Comparison of ENCODE assay signal across 11 mouse cellular contexts in the genomic region with DNA sequence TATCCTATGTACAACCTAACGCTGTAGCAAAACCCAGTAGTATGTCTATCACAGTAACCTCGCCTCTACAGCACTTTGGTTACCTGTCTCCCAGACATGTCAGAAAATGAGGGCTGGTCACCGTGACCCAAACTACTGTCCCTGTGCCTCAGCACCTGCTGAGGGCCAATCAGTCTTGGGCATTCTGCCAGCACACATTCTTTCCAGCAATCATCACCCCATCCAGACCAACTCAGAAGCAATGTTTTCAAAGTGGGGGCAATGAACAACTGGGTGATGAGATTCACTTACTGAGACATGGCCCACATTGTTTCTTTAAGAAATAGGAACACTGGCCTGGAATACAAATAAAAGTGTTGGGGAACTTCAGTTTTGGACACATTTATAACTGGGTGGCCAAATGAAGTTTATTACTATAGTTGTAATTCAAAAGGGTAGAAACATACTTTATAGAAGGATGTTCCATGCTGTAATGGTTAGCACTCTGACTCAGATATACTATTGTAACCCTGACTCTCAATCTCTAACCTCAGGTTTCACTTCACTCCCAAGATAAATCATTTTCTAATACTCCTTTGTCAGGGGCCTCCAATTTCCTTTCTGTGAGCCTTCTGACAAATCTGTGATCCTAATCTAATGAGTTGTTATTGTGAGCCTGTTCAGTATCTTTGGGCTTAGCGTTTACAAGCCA. TPM values are rescaled to one million over a fixed set of nuclear protein-coding genes. Genes with fewer than 3 reads are reported as not detected.
A peak's percentile ranks its signal among the peaks of the same experiment; 100 is the strongest.
DNase-seq lines count a peak whose midpoint lies in the region; ATAC-seq and TF ChIP-seq lines count a peak whose summit lies in the region.
"Had no signal": no experiment of that assay in that cellular context is flagged by ENCODE, and none has a peak within 500 bp of the region (broad histone marks: within the 10 kb centered on the region; RNA-seq: fewer than 3 reads in every experiment).

No protein-coding gene starts in this region.

- H3K4me3 ChIP-seq in lung, postnatal 0 days (ENCODE audit: low read depth, low read length) = no peak overlapping the region
- no peak overlapping the region for H3K4me3 ChIP-seq in lung, adult 2 months (replicated peaks; ENCODE audit: extremely low read depth, low read depth, low read length)
- H3K4me3 ChIP-seq in intestine, embryonic 14.5 days (ENCODE audit: low read depth, low read length) = no peak overlapping the region
- H3K4me3 ChIP-seq in midbrain, embryonic 15.5 days = no peak overlapping the region
- H3K4me3 ChIP-seq: neural tube, embryonic 13.5 days had no signal

- H3K4me2 ChIP-seq in lung, postnatal 0 days (replicated peaks; ENCODE audit: low read depth, low read length) = no peak overlapping the region
- no peak overlapping the region for H3K4me2 ChIP-seq in intestine, embryonic 14.5 days (ENCODE audit: low read length)
- H3K4me2 ChIP-seq in midbrain, embryonic 15.5 days = no peak overlapping the region
- H3K4me2 ChIP-seq: hindbrain, embryonic 14.5 days; neural tube, embryonic 13.5 days had no signal

- WGBS in lung, postnatal 0 days = 60% methylated on average over 4 of the region's 4 CpGs
- WGBS in lung, adult 2 months = 58% methylated on average over 4 of the region's 4 CpGs
- 70% methylated on average over 4 of the region's 4 CpGs for WGBS in intestine, embryonic 14.5 days
- 81% methylated on average over 4 of the region's 4 CpGs for WGBS in midbrain, embryonic 15.5 days

- no peak for TF ChIP-seq POLR2A in lung, adult 2 months (IDR thresholded peaks at IDR 0.05; ENCODE audit: borderline replicate concordance, extremely low read depth, low read depth, low read length)

- H3K9me3 ChIP-seq in lung, postnatal 0 days (ENCODE audit: low read length) = no peaks in the 10 kb centered on the region
- H3K9me3 ChIP-seq in intestine, embryonic 14.5 days (ENCODE audit: control insufficient read depth, low read length) = no peaks in the 10 kb centered on the region
- H3K9me3 ChIP-seq in midbrain, embryonic 15.5 days = no peaks in the 10 kb centered on the region
- H3K9me3 ChIP-seq: neural tube, embryonic 13.5 days had no signal

- peaks cover 22% of the 10 kb centered on the region; the same call in 1 of the 2 replicates for H3K4me1 ChIP-seq in lung, postnatal 0 days (ENCODE audit: insufficient read depth, low read depth, low read length)
- H3K4me1 ChIP-seq in lung, adult 2 months (ENCODE audit: control insufficient read depth, insufficient read depth, low read length) = peaks cover 29% of the 10 kb centered on the region
- H3K4me1 ChIP-seq in intestine, embryonic 14.5 days (replicated peaks; ENCODE audit: control insufficient read depth, insufficient read depth, low read length) = peaks cover 37% of the 10 kb centered on the region
- H3K4me1 ChIP-seq in midbrain, embryonic 15.5 days = peaks cover 26% of the 10 kb centered on the region

- DNase-seq in adrenal gland, adult 8-10 months = peak; percentile 36
- DNase-seq in adrenal gland, postnatal 25 days = no peak
- no peak for DNase-seq in lung, postnatal 0 days (ENCODE audit: low spot score)
- DNase-seq in lung, adult 2 months = no peak
- DNase-seq in intestine, embryonic 14.5 days (ENCODE audit: low spot score) = no peak
- no peak for DNase-seq in frontal cortex, adult 2 months (ENCODE audit: extremely low spot score in 1 of 2, low spot score in 1 of 2)
- DNase-seq: cerebellum, adult 9-10 months had no signal

- TF ChIP-seq CTCF in lung, postnatal 0 days (IDR thresholded peaks at IDR 0.05) = no peak
- TF ChIP-seq CTCF in lung, adult 2 months (IDR thresholded peaks at IDR 0.05; ENCODE audit: insufficient read depth, low read length) = no peak

- no peak overlapping the region for H3K27ac ChIP-seq in lung, postnatal 0 days (ENCODE audit: low read length)
- peak overlapping the region; percentile 33; the same call in 1 of the 2 replicates for H3K27ac ChIP-seq in intestine, embryonic 14.5 days (ENCODE audit: low read depth)
- H3K27ac ChIP-seq in midbrain, embryonic 15.5 days = no peak overlapping the region
- H3K27ac ChIP-seq: hindbrain, embryonic 14.5 days; neural tube, embryonic 13.5 days had no signal

- no peak overlapping the region for H3K9ac ChIP-seq in lung, postnatal 0 days (replicated peaks; ENCODE audit: low read depth)
- no peak overlapping the region for H3K9ac ChIP-seq in intestine, embryonic 14.5 days (ENCODE audit: low read length)
- no peak overlapping the region for H3K9ac ChIP-seq in midbrain, embryonic 15.5 days
- H3K9ac ChIP-seq: hindbrain, embryonic 14.5 days; neural tube, embryonic 13.5 days had no signal

- peak; percentile 42; the same call in 1 of the 2 replicates for ATAC-seq in lung, postnatal 0 days
- ATAC-seq in intestine, embryonic 14.5 days (replicated peaks; ENCODE audit: low FRiP score, low TSS enrichment, low read depth) = no peak
- peak; percentile 14; the same call in 1 of the 2 replicates for ATAC-seq in megakaryocyte progenitor cell, adult 5-6 weeks (replicated peaks; ENCODE audit: poor library complexity)
- no peak for ATAC-seq in midbrain, embryonic 15.5 days (replicated peaks)

- TF ChIP-seq EP300 in lung, postnatal 0 days (IDR thresholded peaks at IDR 0.05) = no peak

- no peaks in the 10 kb centered on the region for H3K27me3 ChIP-seq in lung, postnatal 0 days (replicated peaks; ENCODE audit: insufficient read depth, low read length)
- H3K27me3 ChIP-seq in intestine, embryonic 14.5 days (replicated peaks; ENCODE audit: control insufficient read depth, insufficient read depth, low read length) = no peaks in the 10 kb centered on the region
- no peaks in the 10 kb centered on the region for H3K27me3 ChIP-seq in midbrain, embryonic 15.5 days (replicated peaks)
- H3K27me3 ChIP-seq: neural tube, embryonic 13.5 days had no signal

- H3K36me3 ChIP-seq in lung, postnatal 0 days (ENCODE audit: insufficient read depth, low read length) = no peaks in the 10 kb centered on the region
- no peaks in the 10 kb centered on the region for H3K36me3 ChIP-seq in intestine, embryonic 14.5 days (ENCODE audit: control insufficient read depth, insufficient read depth, low read length)
- no peaks in the 10 kb centered on the region for H3K36me3 ChIP-seq in midbrain, embryonic 15.5 days (replicated peaks)
- H3K36me3 ChIP-seq: neural tube, embryonic 13.5 days had no signal

RNA-seq across cellular contexts. Expression of a gene that starts 16.9 kb away (rescaled TPM):
- total RNA-seq in adrenal gland, adult 8-10 months (2022) = 10 to 100 TPM; 72.1 to 80.4 (median 78.2) TPM
- total RNA-seq in adrenal gland, postnatal 25 days (2021) = 83.9 and 85.1 TPM in 2 replicates
- polyA plus RNA-seq in lung, postnatal 0 days (2015; fragmentation: Nextera tagmentation; extraction: Ambion mirVana) = 180 and 189 TPM in 2 replicates
- polyA plus RNA-seq in lung, adult 2 months (2012; rRNA removed) = 27.1 and 28.9 TPM in 2 replicates
- 198 and 224 TPM in 2 replicates for polyA plus RNA-seq in intestine, embryonic 14.5 days (2014; fragmentation: Nextera tagmentation; extraction: Ambion mirVana)
- total RNA-seq in megakaryocyte progenitor cell, adult 5-6 weeks (2015) = 102 and 112 TPM in 2 replicates
- total RNA-seq in megakaryocyte progenitor cell, adult 5-6 weeks (2017) = 45.9 and 46.0 TPM in 2 replicates
- 209 and 228 TPM in 2 replicates for polyA plus RNA-seq in midbrain, embryonic 15.5 days (2015; fragmentation: Nextera tagmentation; extraction: Ambion mirVana)
- 113 and 114 TPM in 2 replicates for polyA plus RNA-seq in frontal cortex, adult 2 months (2012; rRNA removed)

Comparison
In these comparisons a context has a peak if more than half of its experiments do, and no peak if none do; other contexts are left out.
1. ATAC-seq: peak in lung, postnatal 0 days (single experiment) and megakaryocyte progenitor cell, adult 5-6 weeks (single experiment); none in intestine, embryonic 14.5 days (single experiment) and midbrain, embryonic 15.5 days (single experiment).